Mouse (Mus musculus): ENCODE data around the gene Sept5. TPM values are rescaled to one million over a fixed set of nuclear protein-coding genes. Genes with fewer than 3 reads are reported as not detected.
A peak's percentile ranks its signal among the peaks of the same experiment; 100 is the strongest.

Sept5 gene
- polyA plus RNA-seq, 1 experiment from 2014 or later, result 22.9 TPM

DNA sequence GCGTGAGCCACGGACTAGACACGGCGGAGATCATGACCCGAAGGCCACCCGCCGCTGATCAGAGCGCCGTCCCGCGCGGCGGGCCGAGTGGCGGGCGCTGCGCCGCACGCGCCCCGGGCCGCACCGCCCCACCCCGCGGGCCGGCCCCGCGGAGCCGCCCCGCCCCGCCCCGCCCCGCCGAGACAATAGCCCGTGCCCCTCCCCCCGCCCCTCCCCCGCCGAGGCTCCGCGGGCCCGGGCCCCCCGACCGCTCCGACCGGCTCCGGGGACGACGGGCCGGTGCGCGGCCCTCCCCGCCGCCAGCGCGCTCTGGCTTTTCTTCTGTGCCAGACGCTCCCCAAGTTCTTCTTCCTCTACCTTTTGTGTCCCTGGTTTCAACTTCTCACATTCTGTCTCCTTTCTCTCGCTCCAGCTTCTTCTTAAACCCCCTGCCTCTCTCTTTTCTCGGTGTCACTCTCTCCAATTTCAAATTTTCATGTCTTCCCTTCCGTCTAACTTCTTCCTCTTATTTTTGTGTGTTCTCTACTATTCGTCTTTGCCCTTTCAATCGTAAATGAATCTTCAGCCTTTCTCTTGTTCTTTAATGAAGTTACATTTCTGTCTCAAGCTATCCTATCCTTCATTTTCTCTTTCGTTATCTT, 42.7 kb downstream of the Sept5 start:
- 1% methylated on average over 46 of the region's 62 CpGs for WGBS
- Histone ChIP-seq H3K36me3 (no peaks in the 10 kb centered on the region), H3K27me3 (replicated peaks) (peaks cover 98% of the 10 kb centered on the region), H3K9me3 (no peaks in the 10 kb centered on the region), H3K9ac (no peak overlapping the region), H3K4me3 (replicated peaks) (peak overlapping the region; percentile 42), H3K27ac (no peak overlapping the region), H3K4me1 (peaks cover 52% of the 10 kb centered on the region), H3K4me2 (peak overlapping the region; percentile 90)
- no peak for ATAC-seq (ENCODE audit: insufficient read depth, low FRiP score, low read depth)

DNA sequence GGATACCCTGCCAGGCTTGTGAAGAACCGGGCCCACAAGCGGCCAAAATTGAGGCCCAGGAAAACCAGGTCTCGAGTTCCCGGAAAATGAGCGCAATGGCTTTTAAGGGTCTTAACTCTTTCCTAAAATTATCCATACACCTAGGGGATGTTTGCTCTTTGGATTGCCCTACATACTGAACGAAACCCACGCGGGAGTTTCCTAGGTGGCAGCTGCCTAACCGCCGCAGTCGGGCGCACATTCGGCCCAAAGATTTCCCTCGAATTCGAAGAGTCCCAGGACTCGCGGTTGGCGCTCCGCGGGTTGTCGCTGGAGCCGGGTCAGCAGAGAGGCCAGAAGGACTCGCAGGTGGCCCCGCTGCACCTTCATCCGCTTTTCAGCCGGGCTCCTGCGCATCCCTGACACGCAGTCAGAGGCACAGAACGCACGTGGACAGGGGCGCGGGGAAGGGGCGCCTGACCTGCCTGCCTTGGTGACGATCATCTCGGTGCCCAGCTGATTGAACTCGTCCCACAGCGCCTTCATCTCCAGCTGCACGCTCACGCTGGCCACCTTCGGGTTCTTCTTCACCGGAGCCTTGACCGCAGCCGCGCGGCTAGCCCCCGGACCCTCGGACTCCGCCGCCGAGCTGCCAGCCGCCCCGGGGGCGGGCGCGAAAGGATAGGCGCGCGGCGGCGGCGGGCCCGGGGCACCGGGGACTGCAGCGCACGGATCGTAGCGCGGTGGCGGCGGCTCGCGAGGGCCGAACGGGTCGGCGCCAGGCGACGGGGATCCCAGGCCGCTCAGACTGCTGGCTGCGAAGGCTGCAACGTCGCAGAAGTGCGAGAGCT, 43.5 kb downstream of the Sept5 start:
- WGBS, result 5% methylated on average over 80 of the region's 83 CpGs
- H3K4me2 ChIP-seq, result peak overlapping the region; percentile 90
- H3K4me1 ChIP-seq, result peaks cover 53% of the 10 kb centered on the region
- no peaks in the 10 kb centered on the region for H3K9me3 ChIP-seq
- H3K9ac ChIP-seq, result no peak overlapping the region
- no peak for ATAC-seq (ENCODE audit: insufficient read depth, low FRiP score, low read depth)
- no peak overlapping the region for H3K27ac ChIP-seq
- H3K36me3 ChIP-seq, result no peaks in the 10 kb centered on the region
- peaks cover 98% of the 10 kb centered on the region for H3K27me3 ChIP-seq (replicated peaks)
- H3K4me3 ChIP-seq (replicated peaks), result peak overlapping the region; percentile 42

DNA sequence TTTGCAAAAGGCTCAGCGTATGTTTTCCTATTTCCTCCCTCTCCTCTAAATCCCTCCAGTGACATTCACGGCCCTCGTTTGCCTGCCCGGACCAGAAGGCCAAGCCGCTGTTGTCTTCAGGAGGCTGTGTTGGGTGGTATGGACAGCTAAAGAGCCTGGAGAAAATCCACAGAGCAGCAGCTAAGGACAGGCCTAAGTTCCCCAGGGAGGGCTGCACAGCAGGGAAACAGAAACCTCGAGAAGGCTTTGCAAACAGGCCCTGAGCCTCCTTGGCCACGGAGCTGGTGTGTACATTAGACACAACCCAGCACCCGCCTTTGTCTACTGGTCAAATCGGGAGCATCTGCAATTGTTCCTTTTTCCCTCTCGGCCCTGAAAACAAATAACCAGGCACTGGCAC, 44.1 kb downstream of the Sept5 start:
- H3K27ac ChIP-seq, result no peak overlapping the region
- H3K27me3 ChIP-seq (replicated peaks), result peaks cover 98% of the 10 kb centered on the region
- H3K36me3 ChIP-seq, result no peaks in the 10 kb centered on the region
- WGBS, result 29% methylated on average over 10 of the region's 10 CpGs
- ATAC-seq (ENCODE audit: insufficient read depth, low FRiP score, low read depth), result no peak
- no peak overlapping the region for H3K9ac ChIP-seq
- peak overlapping the region; percentile 90 for H3K4me2 ChIP-seq
- H3K4me3 ChIP-seq (replicated peaks), result 0 out of 2 replicates have a peak overlapping the region, but pooled peaks have one; percentile 42
- peaks cover 53% of the 10 kb centered on the region for H3K4me1 ChIP-seq
- H3K9me3 ChIP-seq, result no peaks in the 10 kb centered on the region

DNA sequence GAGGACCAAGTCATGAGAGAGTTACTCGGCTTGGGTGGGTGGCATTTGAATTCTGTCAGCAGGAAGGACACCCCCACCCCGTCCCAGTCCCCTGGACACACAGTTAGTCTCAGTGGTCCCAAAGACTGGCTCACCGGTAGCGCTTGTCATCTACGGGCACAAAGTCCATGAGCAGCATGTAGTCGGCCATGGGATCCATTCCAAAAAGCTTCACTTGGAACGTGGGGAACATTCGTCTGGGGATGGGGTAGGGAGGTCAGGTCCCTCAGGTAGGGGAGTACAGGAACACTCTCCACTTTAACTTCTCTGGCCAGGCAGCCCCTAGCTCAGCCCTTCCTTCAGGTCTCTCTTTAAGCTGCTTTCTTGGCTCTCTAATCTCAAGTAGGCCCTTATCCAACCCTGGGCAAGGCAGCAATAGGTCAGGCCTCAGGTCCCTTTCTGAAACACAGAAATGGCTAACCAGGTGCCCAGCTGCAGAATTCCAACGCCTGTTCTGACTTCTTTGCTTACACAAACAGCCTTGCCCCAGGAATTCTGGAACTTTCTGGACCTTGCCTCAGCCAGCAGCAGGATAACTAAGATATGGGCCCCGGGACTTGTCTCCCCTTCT, 44.7 kb downstream of the Sept5 start:
- 54% methylated on average over 10 of the region's 10 CpGs for WGBS
- H3K4me2 ChIP-seq, result peak overlapping the region; percentile 90
- H3K4me1 ChIP-seq, result peaks cover 47% of the 10 kb centered on the region
- 0 out of 2 replicates have a peak overlapping the region, but pooled peaks have one; percentile 42 for H3K4me3 ChIP-seq (replicated peaks)
- no peaks in the 10 kb centered on the region for H3K36me3 ChIP-seq
- peaks cover 99% of the 10 kb centered on the region for H3K27me3 ChIP-seq (replicated peaks)
- no peak for ATAC-seq (ENCODE audit: insufficient read depth, low FRiP score, low read depth)
- no peaks in the 10 kb centered on the region for H3K9me3 ChIP-seq
- H3K9ac ChIP-seq, result no peak overlapping the region
- H3K27ac ChIP-seq, result no peak overlapping the region

DNA sequence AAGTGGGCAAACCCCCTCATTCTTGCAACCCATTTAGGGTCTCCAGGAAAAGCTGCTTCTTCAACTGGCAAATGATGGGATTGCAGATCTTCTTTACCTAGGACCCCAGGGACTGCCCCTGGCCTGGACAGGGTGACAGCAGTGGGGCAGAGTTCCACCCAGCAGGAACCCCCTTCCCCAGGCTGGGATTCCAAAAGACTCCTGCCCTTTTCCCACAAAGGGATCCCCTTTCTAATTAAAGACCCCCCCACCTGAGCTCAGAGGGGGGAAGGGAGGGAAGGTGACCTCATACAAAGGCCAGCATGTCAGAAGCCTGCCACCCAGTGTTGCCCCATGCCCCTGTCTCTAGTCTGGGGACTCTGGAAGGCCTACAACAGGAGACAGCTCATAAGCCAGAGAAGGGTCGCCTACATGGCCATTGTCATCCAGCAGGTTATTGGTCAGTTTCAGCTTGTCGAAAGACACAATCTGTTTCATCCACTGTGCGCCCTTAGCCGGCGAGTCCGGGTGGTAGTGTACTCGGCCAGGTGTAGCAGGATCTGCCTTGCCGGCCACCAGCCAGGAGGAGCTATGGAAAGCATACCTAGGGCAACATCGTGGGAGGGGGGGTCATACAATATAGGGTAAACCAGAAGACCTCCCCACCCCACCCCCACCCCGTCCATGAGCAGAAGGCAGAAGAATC, 45.9 kb downstream of the Sept5 start:
- Histone ChIP-seq H3K9ac (no peak overlapping the region), H3K4me2 (no peak overlapping the region), H3K4me3 (replicated peaks) (no peak overlapping the region), H3K27me3 (replicated peaks) (peaks cover 93% of the 10 kb centered on the region), H3K36me3 (no peaks in the 10 kb centered on the region), H3K4me1 (peaks cover 45% of the 10 kb centered on the region), H3K27ac (no peak overlapping the region), H3K9me3 (no peaks in the 10 kb centered on the region)
- 48% methylated on average over 10 of the region's 10 CpGs for WGBS
- no peak for ATAC-seq (ENCODE audit: insufficient read depth, low FRiP score, low read depth)

DNA sequence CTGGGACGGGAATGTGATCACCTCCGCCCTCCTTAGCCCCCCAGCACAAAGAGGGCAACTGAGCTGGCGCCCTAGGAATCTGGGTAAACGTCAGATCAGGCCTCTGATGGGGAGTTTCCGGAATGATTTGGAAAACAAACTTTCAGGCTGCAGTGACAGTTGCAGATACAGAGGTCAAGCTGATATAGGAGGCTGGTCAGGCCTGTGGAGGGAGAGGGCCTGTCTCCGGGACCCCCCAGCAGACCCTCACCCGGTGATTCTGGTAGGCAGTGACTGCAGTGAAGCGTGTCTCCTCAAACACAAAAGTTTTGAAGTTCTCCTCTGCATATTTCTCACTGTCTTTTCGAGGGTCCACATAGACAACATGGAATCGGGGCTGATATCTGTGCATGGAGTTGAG, 46.6 kb downstream of the Sept5 start:
- no peaks in the 10 kb centered on the region for H3K9me3 ChIP-seq
- H3K36me3 ChIP-seq, result no peaks in the 10 kb centered on the region
- peaks cover 39% of the 10 kb centered on the region for H3K4me1 ChIP-seq
- H3K4me2 ChIP-seq, result no peak overlapping the region
- H3K4me3 ChIP-seq (replicated peaks), result no peak overlapping the region
- no peak overlapping the region for H3K9ac ChIP-seq
- H3K27ac ChIP-seq, result no peak overlapping the region
- no peak for ATAC-seq (ENCODE audit: insufficient read depth, low FRiP score, low read depth)
- H3K27me3 ChIP-seq (replicated peaks), result peaks cover 89% of the 10 kb centered on the region
- 37% methylated on average over 10 of the region's 10 CpGs for WGBS

DNA sequence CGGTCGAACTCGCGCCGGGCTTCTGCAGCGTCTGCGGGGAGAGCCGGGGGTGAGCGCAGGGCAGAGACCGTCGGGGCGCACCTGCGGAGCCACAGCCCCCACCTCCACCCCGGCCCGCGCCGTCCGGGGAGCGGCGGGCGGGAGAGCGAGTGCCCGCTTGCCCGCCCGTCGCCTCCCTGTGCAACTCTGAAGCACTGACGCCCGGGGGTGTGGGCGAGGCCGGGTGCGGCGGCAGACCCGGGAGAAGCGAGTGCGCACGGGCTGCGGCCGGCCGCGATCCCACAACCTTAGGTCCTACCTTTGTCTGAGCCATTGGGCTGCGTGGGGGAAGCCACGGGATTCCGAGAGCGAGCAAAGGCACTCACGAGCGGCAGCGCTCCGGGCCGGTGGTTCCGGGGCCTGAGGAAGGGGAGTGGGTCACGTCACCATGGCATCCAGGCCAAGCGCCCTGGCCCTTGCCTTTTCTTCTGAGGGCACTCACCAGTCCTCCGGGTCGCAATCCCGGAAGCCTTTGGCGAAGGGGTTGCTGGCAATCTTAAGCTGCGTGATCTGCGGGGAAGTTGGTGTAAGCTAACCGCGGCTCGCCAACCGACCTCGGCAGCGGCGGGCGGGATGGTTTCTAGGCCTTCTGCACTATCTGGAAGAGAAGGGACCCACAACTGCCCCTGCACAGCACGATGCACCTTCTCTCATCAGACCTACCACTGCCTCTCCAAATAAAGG, 47.2 kb downstream of the Sept5 start:
- H3K4me1 ChIP-seq, result peaks cover 34% of the 10 kb centered on the region
- no peak for ATAC-seq (ENCODE audit: insufficient read depth, low FRiP score, low read depth)
- no peak overlapping the region for H3K27ac ChIP-seq
- H3K4me3 ChIP-seq (replicated peaks), result peak overlapping the region; percentile 38
- no peaks in the 10 kb centered on the region for H3K9me3 ChIP-seq
- no peak overlapping the region for H3K9ac ChIP-seq
- H3K27me3 ChIP-seq (replicated peaks), result peaks cover 89% of the 10 kb centered on the region
- peak overlapping the region; percentile 62 for H3K4me2 ChIP-seq
- no peaks in the 10 kb centered on the region for H3K36me3 ChIP-seq
- 4% methylated on average over 65 of the region's 67 CpGs for WGBS

DNA sequence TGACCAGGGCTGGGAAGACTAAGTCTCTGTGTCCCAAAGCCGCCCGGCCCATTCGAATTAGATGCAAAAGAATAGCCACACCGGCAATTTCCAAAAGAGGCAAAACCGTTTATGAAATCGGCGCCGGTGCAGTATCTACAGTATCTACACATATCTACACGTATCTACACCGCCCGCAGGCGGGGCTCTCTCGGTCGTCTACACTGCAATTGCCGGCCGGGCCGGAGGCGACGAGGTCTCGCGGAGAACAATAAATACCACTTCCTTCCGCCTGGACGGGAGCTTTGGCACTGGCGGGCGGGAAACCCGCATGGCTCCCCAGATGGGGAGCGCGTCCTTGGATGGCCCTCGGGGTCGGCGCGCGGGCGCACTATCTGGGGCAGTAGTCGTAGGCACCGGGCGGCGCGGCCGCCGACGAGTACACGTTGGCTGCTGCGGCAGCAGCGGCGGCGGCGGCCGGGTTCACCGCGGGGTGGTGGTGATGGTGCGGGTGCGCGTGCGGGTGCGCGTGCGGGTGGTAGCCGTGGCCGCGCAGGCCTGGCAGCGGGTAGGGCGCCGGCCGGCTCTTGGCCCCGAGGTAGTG, 48.0 kb downstream of the Sept5 start:
- ATAC-seq (ENCODE audit: insufficient read depth, low FRiP score, low read depth), result no peak
- no peaks in the 10 kb centered on the region for H3K36me3 ChIP-seq
- 2% methylated on average over 65 of the region's 66 CpGs for WGBS
- peak overlapping the region; percentile 62 for H3K4me2 ChIP-seq
- H3K4me1 ChIP-seq, result peaks cover 29% of the 10 kb centered on the region
- peaks cover 83% of the 10 kb centered on the region for H3K27me3 ChIP-seq (replicated peaks)
- no peak overlapping the region for H3K27ac ChIP-seq
- peak overlapping the region; percentile 38 for H3K4me3 ChIP-seq (replicated peaks)
- no peaks in the 10 kb centered on the region for H3K9me3 ChIP-seq
- no peak overlapping the region; the same call in 1 of the 2 replicates for H3K9ac ChIP-seq

DNA sequence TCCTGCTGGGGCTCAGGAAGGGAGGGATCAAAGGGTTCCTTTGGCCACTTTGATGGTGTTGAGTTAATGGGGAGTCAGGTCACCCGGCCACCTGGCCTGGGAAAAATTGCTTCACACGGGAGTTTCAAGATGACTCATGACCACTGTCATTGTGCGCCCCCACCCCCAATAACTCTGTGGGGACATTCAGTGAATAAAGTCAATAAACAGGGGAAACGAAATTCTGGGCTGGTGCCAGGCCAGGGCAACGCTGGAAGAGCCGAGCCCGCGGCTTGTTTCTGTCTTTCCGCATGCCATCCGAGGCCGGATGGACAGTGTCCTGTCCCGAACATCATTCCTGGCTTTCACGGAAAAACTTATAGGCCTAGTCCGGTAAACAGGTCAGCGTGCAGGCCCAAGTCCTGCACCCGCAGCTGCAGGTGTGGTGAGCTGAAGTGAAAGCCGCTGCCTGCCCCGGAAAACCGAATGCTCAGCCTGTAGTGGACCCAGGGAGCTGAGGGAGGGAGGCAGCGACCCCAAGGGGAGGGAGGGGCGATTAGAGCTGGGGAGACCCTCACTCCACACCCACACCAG, 48.6 kb downstream of the Sept5 start:
- Histone ChIP-seq H3K27ac (no peak overlapping the region), H3K9ac (no peak overlapping the region), H3K27me3 (replicated peaks) (peaks cover 78% of the 10 kb centered on the region), H3K4me2 (peak overlapping the region; percentile 62), H3K9me3 (no peaks in the 10 kb centered on the region), H3K4me3 (replicated peaks) (peak overlapping the region; percentile 38), H3K4me1 (peaks cover 23% of the 10 kb centered on the region), H3K36me3 (no peaks in the 10 kb centered on the region)
- ATAC-seq (ENCODE audit: insufficient read depth, low FRiP score, low read depth), result no peak
- WGBS, result 12% methylated on average over 21 of the region's 21 CpGs

DNA sequence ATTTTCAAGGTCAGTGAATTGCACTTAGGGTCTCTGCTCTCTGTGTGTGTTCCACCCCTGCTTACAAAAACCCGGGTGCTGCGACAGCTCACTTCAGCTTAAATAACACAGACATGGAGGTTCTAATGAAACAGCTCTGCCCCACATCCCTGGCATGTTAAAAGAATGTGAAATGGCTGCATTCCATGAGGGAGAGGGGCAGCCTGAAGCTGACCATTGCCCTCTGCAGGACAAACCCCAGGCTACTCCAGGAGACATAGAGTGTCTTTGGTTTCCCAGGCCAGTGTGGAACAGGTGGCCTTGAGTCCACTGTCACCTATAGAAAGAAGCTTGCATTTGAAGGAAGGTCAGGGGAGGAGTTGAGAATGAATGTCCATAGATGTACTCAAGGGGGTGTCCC, 49.4 kb downstream of the Sept5 start:
- no peaks in the 10 kb centered on the region for H3K9me3 ChIP-seq
- no peak overlapping the region for H3K27ac ChIP-seq
- H3K4me1 ChIP-seq, result peaks cover 22% of the 10 kb centered on the region
- H3K36me3 ChIP-seq, result no peaks in the 10 kb centered on the region
- no peak overlapping the region for H3K9ac ChIP-seq
- ATAC-seq (ENCODE audit: insufficient read depth, low FRiP score, low read depth), result no peak
- H3K4me3 ChIP-seq (replicated peaks), result no peak overlapping the region
- 27% methylated on average over 2 of the region's 2 CpGs for WGBS
- H3K4me2 ChIP-seq, result no peak overlapping the region
- peaks cover 70% of the 10 kb centered on the region for H3K27me3 ChIP-seq (replicated peaks)

Measured in stomach, embryonic 15.5 days (tissue).